Mouse (Mus musculus) kidney, adult 2 months (tissue): ENCODE results near the gene Hspb7.

ENCODE experiments used
- CTCF ChIP-seq: fragments of 200-500 bp; conservative IDR thresholded peaks from 2 replicates; pipeline ENCODE4 v1.5.1; 2011; ENCODE audit warnings: low read depth, mild to moderate bottlenecking, control low read depth, low read length, moderate library complexity, mixed read lengths; ENCODE audit not compliant: insufficient read depth, insufficient read length
- POLR2A ChIP-seq: fragments of 200-500 bp; IDR thresholded peaks from one replicate; pipeline ENCODE4 v1.6.1; 2011; ENCODE audit warnings: low read depth, low read length, control low read depth

- no peak for TF ChIP-seq POLR2A
- no peak for TF ChIP-seq CTCF
Measured at GRCm38 (mm10) chr4:141429381-141429780, 8.8 kb downstream of the Hspb7 start.
